Mouse (Mus musculus): Measurements from ENCODE around the gene Gm28308. TPM values are rescaled to one million over a fixed set of nuclear protein-coding genes. Genes with fewer than 3 reads are reported as not detected.

Gene Gm28308
- not detected for total RNA-seq (2021)

DNA sequence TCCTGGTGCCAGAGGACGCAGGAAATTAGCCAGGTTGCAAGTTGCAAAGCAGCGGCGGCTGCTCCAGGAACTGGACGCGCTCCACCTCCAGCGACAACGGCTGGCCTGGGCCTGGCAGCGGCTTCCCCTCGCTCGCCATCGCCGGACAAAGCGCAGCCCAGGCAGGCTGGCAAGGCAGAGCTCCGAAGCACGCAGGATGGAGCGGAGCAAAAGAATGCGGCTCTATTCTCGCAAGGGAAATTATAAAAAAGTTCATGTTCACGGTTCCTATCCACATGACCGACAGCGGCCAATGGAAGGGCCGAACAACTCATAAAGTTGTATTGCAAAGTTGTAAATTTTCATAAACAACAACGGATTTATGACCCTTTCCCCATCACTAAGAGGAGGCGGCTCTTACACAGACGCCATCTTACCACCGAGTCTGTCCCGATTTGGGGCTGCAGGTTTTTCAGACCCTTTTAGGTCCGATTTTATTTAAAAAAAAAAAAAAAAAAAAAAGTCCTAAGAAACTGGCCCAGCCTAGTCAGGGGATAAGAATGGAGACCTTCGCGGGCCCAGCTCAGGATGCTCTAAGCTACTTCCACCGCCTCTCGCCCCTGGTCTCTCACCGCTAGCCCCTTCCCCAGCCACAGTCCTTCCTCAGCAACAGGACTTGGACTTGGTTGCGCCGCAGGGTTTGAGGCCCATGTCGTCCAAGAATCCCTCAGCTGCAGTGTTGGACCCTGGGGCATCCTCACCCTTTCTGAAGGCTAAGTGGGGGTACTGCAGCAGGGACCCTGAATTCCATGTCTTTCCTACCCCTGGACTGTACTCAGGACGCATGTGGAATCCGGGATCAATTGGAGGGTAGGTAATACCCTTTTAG lies at the start of gene Gm28308, which contains the start of gene Hoxa3:
TSS of gene Gm28308 (minus strand) at position 221 of the 868 bp plus-strand sequence.
TSS of gene Hoxa3 (minus strand) at position 218 of the 868 bp plus-strand sequence.
- peak in 1 of 2 experiments; percentile 55 for DNase-seq
- intact Hi-C loops (cut with DNase I) = no loop called here

GRCm38 (mm10) chr6:52262463-52263320 lies 49.6 kb upstream of the Gm28308 start:
- intact Hi-C loops (cut with DNase I) = no loop called here

GRCm38 (mm10) chr6:52261751-52262462 lies 48.8 kb upstream of the Gm28308 start:
- peak in 1 of 2 experiments; percentile 29 for DNase-seq
- intact Hi-C loops (cut with DNase I) = no loop called here

More at GRCm38 (mm10) chr6:52262463-52263320, 49.6 kb upstream of the Gm28308 start:
- DNase-seq = peak in 1 of 2 experiments; percentile 29

GRCm38 (mm10) chr6:52260654-52261575 lies 47.8 kb upstream of the Gm28308 start, which contains the start of gene Hoxa13:
Gene Hoxa13, minus strand, starts transcription at chr6:52260880.
- no peak for DNase-seq
- intact Hi-C loops (cut with DNase I) = no loop called here

DNA sequence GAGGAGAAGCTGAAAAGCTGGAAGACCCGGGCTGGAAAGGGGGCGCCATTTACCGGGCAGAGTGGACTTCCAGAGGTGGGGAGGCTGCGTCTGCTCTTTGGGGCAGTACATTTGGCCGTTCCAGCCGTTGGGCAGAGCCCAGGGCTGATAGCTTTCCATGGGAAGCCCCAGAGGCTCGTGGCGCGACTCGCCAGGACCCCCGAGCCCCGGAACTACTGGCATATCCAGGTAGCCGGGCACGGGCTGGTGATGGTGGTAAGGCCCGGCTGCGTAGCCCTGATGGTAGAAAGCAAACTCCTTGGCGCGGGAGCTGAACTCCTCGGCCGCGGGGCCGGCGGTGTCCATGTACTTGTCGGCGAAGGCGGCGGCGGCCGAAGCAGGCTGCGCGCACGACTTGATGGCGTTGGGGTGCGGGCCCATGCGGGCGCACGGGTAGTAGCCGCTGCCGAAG lies 46.7 kb upstream of the Gm28308 start:
- intact Hi-C loops (cut with DNase I) = loop anchor here (5.0 kb wide), 4 partner anchors 707 to 1083 kb away; no protein-coding TSS in a partner anchor
- peak in 1 of 2 experiments; percentile 37 for DNase-seq

GRCm38 (mm10) chr6:52259081-52259790 lies 46.1 kb upstream of the Gm28308 start:
- peak in 1 of 2 experiments; percentile 35 for DNase-seq
- intact Hi-C loops (cut with DNase I) = loop anchor here (5.0 kb wide), 4 partner anchors 708 to 1082 kb away; no protein-coding TSS in a partner anchor

GRCm38 (mm10) chr6:52256956-52257355 lies 43.8 kb upstream of the Gm28308 start:
- intact Hi-C loops (cut with DNase I) = loop anchor here (1.0 to 5.0 kb wide), 8 partner anchors 344 to 1080 kb away; no protein-coding TSS in a partner anchor

GRCm38 (mm10) chr6:52253511-52254500 lies 40.7 kb upstream of the Gm28308 start:
- intact Hi-C loops (cut with DNase I) = no loop called here
- DNase-seq = peak in 1 of 2 experiments; percentile 54

More at GRCm38 (mm10) chr6:52256956-52257355, 43.8 kb upstream of the Gm28308 start:
- DNase-seq = peak; percentile 84 to 92

DNA sequence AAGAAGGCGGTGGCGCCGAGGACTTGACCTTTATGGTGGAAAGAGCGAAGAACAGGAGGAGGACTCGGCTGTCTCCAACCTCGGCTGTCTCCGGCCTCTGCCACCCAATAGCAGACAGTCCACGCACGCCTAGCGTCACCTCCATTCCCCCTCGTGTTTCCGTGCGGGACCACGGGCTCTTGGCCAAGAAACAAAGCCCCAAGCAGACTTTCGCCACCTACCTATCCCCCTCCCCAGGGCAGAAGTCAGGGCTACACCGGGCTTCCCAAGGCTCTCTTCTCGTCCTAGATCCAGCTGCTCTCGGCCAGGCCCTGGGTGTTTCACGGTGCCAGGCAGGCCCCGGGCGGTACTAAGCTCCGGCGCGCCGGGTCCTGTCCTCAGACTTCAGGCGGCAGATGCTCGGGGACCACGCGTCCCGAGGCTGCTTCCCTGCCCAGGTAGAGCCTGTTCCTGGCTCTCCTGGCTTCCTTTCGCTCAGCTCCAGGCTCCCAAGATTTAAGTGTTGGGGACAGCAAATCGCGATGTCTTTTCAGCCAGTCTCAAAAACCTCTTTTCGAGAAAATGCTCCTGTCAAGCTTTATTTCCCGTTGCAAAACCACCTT lies 39.7 kb upstream of the Gm28308 start:
- DNase-seq = no peak
- intact Hi-C loops (cut with DNase I) = no loop called here

DNA sequence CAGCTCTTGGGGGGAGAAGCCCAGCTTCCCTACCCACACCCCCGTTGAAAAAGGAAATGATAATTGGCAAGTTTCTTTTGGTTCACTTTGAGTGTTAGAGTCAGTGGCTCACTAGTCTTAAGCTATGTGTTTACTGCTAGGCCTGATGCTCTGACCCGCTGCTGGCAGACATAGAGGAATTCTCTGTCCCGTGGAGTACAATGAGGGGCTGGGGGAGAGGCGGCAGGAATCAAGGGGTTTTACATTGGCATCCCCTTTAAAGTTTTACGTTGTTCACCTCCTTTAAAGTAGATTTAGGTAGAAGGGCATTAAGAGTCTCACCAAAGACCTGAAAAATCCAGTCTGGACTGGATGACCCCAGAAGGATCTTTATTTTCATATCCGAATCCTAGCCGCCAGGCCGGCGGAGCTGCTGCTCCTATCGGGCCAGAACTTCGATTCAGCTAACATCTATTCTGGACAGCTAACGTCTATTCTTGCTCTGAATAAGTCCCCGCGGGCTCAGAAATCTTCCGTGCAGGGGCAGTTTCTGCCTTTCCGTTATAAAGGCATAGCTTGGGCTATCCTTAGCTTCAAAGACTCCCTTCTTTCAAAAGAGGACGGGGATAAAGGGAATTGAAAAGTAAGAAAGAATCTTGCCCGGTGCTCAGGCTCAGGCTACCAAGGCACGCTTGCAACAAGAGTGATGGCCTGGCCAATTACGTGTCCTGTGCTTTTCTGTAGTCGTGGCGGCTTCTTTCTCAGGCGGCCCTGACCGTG lies 39.1 kb upstream of the Gm28308 start:
- intact Hi-C loops (cut with DNase I) = no loop called here
- no peak for DNase-seq

GRCm38 (mm10) chr6:52251177-52251879 lies 38.2 kb upstream of the Gm28308 start:
- no peak for DNase-seq
- intact Hi-C loops (cut with DNase I) = no loop called here

DNA sequence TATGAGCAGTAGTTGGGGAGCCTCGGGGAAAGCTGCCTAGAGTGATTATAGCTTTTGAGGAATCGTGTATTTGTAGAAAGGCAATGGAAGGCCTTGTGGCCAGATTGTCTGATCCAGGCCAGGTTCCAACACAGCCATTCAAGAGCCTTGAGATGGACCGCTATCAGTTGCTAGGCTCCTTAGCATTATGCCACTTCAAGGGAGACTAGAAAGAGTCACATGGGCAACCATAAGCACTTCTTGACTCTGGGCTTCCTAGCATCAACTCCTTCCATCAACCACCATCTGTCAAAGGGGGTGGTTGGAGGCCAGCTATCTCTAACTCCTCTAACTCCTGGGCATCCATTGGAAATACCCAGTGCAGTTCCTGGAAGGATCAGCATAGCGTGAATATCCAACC lies 36.7 kb upstream of the Gm28308 start:
- intact Hi-C loops (cut with DNase I) = loop anchor here (5.0 kb wide), 1 partner anchor 1068 kb away; no protein-coding TSS in a partner anchor

DNA sequence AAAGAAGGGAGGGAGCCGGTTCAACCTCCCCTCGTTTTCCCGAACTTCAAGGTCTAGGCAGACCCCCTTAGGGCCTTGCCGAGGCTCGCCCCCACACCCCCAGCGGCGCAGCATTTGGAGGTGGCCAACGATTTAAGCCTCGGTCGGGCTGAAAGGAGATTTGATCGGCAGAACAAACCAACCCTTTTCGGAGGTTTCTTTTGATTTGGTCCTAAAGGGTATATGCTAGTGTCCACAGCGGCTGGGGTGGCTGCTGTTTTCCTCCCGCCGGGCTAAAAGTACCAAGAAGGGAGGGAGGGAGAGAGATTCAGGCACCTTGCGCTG lies 36.2 kb upstream of the Gm28308 start:
- intact Hi-C loops (cut with DNase I) = loop anchor here (5.0 kb wide), 1 partner anchor 1067 kb away; no protein-coding TSS in a partner anchor
- no peak for DNase-seq

More for the DNA sequence above, 36.7 kb upstream of the Gm28308 start:
- DNase-seq = no peak

- DNase-seq = no peak
- intact Hi-C loops (cut with DNase I) = loop anchor here (5.0 kb wide), 1 partner anchor 1067 kb away; no protein-coding TSS in a partner anchor
Observed at GRCm38 (mm10) chr6:52248638-52249414, 35.7 kb upstream of the Gm28308 start.

All from heart, postnatal 36 days (tissue).